ENCODE assay signal across 13 mouse cellular contexts in the genomic region with DNA sequence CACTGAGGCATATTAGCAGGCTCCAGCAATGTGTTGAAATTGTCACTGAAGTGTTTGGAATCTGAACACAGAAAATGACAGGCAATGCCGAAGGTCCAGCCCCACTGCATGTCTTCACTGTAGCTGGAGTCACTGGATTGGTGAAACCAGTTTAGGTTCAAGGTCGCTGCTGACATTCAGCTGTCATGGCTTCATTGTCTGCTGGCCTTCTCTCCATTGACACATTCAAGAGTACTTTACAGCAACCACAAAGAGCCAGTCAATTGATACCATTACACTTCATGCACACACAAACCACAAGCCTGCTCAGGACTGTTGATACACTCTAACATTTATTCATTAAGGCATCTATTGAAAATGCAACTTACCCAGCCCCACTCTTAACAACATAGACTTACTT.
DNase-seq lines count a peak whose midpoint lies in the region; ATAC-seq and TF ChIP-seq lines count a peak whose summit lies in the region.
"Had no signal": no experiment of that assay in that cellular context is flagged by ENCODE, and none has a peak within 500 bp of the region (broad histone marks: within the 10 kb centered on the region; RNA-seq: fewer than 3 reads in every experiment).

No protein-coding gene starts in this region.

- H3K36me3 ChIP-seq in neural tube, embryonic 11.5 days (ENCODE audit: control insufficient read depth, insufficient read depth, low read length), result no peaks in the 10 kb centered on the region
- no peaks in the 10 kb centered on the region for H3K36me3 ChIP-seq in forebrain, embryonic 16.5 days (ENCODE audit: control insufficient read depth, insufficient read depth)
- H3K36me3 ChIP-seq in midbrain, embryonic 13.5 days, result no peaks in the 10 kb centered on the region

- peak; percentile 24 for DNase-seq in neural tube, embryonic 11.5 days (ENCODE audit: low spot score)
- DNase-seq in neural tube, embryonic 10.5 days (ENCODE audit: extremely low spot score, low spot score), result no peak
- DNase-seq in testis, postnatal 14 days (ENCODE audit: low spot score), result no peak
- no peak for DNase-seq in left cerebral cortex, adult 2 months (ENCODE audit: extremely low spot score in 1 of 2, low spot score in 2 of 2)
- no peak for DNase-seq in spleen, postnatal 36 days (ENCODE audit: low spot score in 2 of 2)
- DNase-seq in left cerebral cortex, postnatal 14 days (ENCODE audit: low spot score in 2 of 2), result no peak
- DNase-seq: heart, adult 11 months; kidney, adult 8-10 months; right cerebral cortex, postnatal 25 days had no signal

- WGBS in neural tube, embryonic 11.5 days, result 49% methylated on average over 2 of the region's 2 CpGs
- 5% methylated on average over 2 of the region's 2 CpGs for WGBS in forebrain, embryonic 16.5 days
- 17% methylated on average over 2 of the region's 2 CpGs for WGBS in midbrain, embryonic 13.5 days

- no peak overlapping the region for H3K9ac ChIP-seq in neural tube, embryonic 11.5 days (ENCODE audit: low read length)
- no peak overlapping the region; the same call in 1 of the 2 replicates for H3K9ac ChIP-seq in forebrain, embryonic 16.5 days (replicated peaks; ENCODE audit: low read depth, low read length)
- H3K9ac ChIP-seq in midbrain, embryonic 13.5 days (replicated peaks), result no peak overlapping the region

- no peaks in the 10 kb centered on the region for H3K9me3 ChIP-seq in neural tube, embryonic 11.5 days (ENCODE audit: control insufficient read depth, low read length)
- no peaks in the 10 kb centered on the region for H3K9me3 ChIP-seq in forebrain, embryonic 16.5 days (ENCODE audit: control insufficient read depth, low read length)
- H3K9me3 ChIP-seq in midbrain, embryonic 13.5 days, result no peaks in the 10 kb centered on the region

- H3K4me2 ChIP-seq in neural tube, embryonic 11.5 days (ENCODE audit: low read depth), result no peak overlapping the region
- peak overlapping the region; percentile 23; the same call in 1 of the 2 replicates for H3K4me2 ChIP-seq in forebrain, embryonic 16.5 days (ENCODE audit: low read length)
- peak overlapping the region; percentile 22; the same call in 1 of the 2 replicates for H3K4me2 ChIP-seq in midbrain, embryonic 13.5 days (replicated peaks)

- H3K27ac ChIP-seq in neural tube, embryonic 11.5 days (ENCODE audit: low read depth, low read length), result peak overlapping the region; percentile 45; the same call in 1 of the 2 replicates
- H3K27ac ChIP-seq in forebrain, embryonic 16.5 days (ENCODE audit: low read length), result peak overlapping the region; percentile 75
- peak overlapping the region; percentile 87 for H3K27ac ChIP-seq in midbrain, embryonic 13.5 days
- H3K27ac ChIP-seq in left cerebral cortex, adult 2 months, result no peak overlapping the region

- ATAC-seq in neural tube, embryonic 11.5 days (ENCODE audit: insufficient read depth, low FRiP score, low TSS enrichment), result peak; percentile 28; the same call in 1 of the 2 replicates
- peak; percentile 32 for ATAC-seq in forebrain, embryonic 16.5 days
- ATAC-seq in midbrain, embryonic 13.5 days, result peak; percentile 41
- ATAC-seq: lung, postnatal 0 days had no signal

- no peak overlapping the region for H3K4me3 ChIP-seq in neural tube, embryonic 11.5 days (ENCODE audit: low read depth, low read length)
- no peak overlapping the region for H3K4me3 ChIP-seq in forebrain, embryonic 16.5 days (replicated peaks; ENCODE audit: low read length)
- H3K4me3 ChIP-seq in midbrain, embryonic 13.5 days (replicated peaks), result no peak overlapping the region
- no peak overlapping the region for H3K4me3 ChIP-seq in left cerebral cortex, adult 2 months
- H3K4me3 ChIP-seq: myocyte had no signal

- intact Hi-C loops in left cerebral cortex, adult 2 months (cut with DNase I), result loop anchor here (5.0 kb wide), 1 partner anchor 167 kb away; no protein-coding TSS in a partner anchor
- intact Hi-C loops in left cerebral cortex, postnatal 14 days (cut with DNase I), result no loop called here

- no peaks in the 10 kb centered on the region for H3K27me3 ChIP-seq in neural tube, embryonic 11.5 days (ENCODE audit: control insufficient read depth, insufficient read depth, low read length)
- no peaks in the 10 kb centered on the region for H3K27me3 ChIP-seq in forebrain, embryonic 16.5 days (replicated peaks; ENCODE audit: control insufficient read depth, insufficient read depth, low read length)
- H3K27me3 ChIP-seq in midbrain, embryonic 13.5 days, result no peaks in the 10 kb centered on the region

- TF ChIP-seq CTCF in left cerebral cortex, adult 2 months (IDR thresholded peaks at IDR 0.05), result no peak

- peaks cover 7% of the 10 kb centered on the region for H3K4me1 ChIP-seq in neural tube, embryonic 11.5 days (ENCODE audit: control insufficient read depth, insufficient read depth, low read length)
- H3K4me1 ChIP-seq in forebrain, embryonic 16.5 days (replicated peaks; ENCODE audit: control insufficient read depth, insufficient read depth, low read length), result peaks cover 13% of the 10 kb centered on the region
- H3K4me1 ChIP-seq in midbrain, embryonic 13.5 days (replicated peaks), result peaks cover 45% of the 10 kb centered on the region
